Mouse (Mus musculus) limb, embryonic 11.5 days (tissue): ENCODE data around the gene Pvr. TPM values are rescaled to one million over a fixed set of nuclear protein-coding genes. Genes with fewer than 3 reads are reported as not detected.
"Not testable (repeated sequence)": the region's sequence is repeated elsewhere in the genome, so short reads cannot be mapped to it uniquely, and the experiment has no call there.

Source experiments
- ATAC-seq: fragments of 200-750 bp; cut with Nextera tagmentation; 2 replicates; pipeline ENCODE4 v1.8.0; 2017; ENCODE audit warnings: low read depth; ENCODE audit not compliant: insufficient number of reproducible peaks, low FRiP score, low TSS enrichment
- DNase-seq: peaks from one replicate; pipeline ENCODE4 v3.0.0-alpha.2; 2015; ENCODE audit warnings: low spot score
- H3K27ac ChIP-seq: fragments of 300-500 bp; sonication (generic); replicated peaks from 2 replicates; pipeline ENCODE4 v1.5.1; 2014; ENCODE audit warnings: low read depth, mild to moderate bottlenecking, low read length
- H3K27me3 ChIP-seq: fragments of 300-500 bp; sonication (generic); 2 replicates; pipeline ENCODE4 v1.6.1; 2014; ENCODE audit warnings: mild to moderate bottlenecking, low read length, mixed read lengths; ENCODE audit not compliant: control insufficient read depth, insufficient read depth
- H3K36me3 ChIP-seq: fragments of 300-500 bp; sonication (generic); 2 replicates; pipeline ENCODE4 v1.6.1; 2014; ENCODE audit warnings: mild to moderate bottlenecking, low read length, moderate library complexity, mixed read lengths; ENCODE audit not compliant: control insufficient read depth, insufficient read depth
- H3K4me1 ChIP-seq: fragments of 300-500 bp; sonication (generic); 2 replicates; pipeline ENCODE4 v1.6.1; 2014; ENCODE audit warnings: low read length, mixed read lengths; ENCODE audit not compliant: control insufficient read depth, insufficient read depth
- H3K4me2 ChIP-seq: fragments of 300-500 bp; sonication (generic); 2 replicates; pipeline ENCODE4 v1.6.1; 2014; ENCODE audit warnings: low read depth, mild to moderate bottlenecking, moderate library complexity; ENCODE audit not compliant: severe bottlenecking
- H3K4me3 ChIP-seq: fragments of 300-500 bp; sonication (generic); 2 replicates; pipeline ENCODE4 v1.5.1; 2014; ENCODE audit warnings: low read depth, low read length
- H3K9ac ChIP-seq: fragments of 300-500 bp; sonication (generic); 2 replicates; pipeline ENCODE4 v1.6.1; 2014; ENCODE audit warnings: mild to moderate bottlenecking, low read length
- H3K9me3 ChIP-seq: fragments of 300-500 bp; sonication (generic); 2 replicates; pipeline ENCODE4 v1.6.1; 2016; ENCODE audit warnings: low read length; ENCODE audit not compliant: control insufficient read depth
- WGBS: fragments of 180-500 bp; shearing (Covaris S2); extraction: QIAGEN DNeasy Blood & Tissue Kit; methylation state at CpG from one replicate; pipeline ENCODE4 v1.1.7; 2014; 5-methylcytosine and 5-hydroxymethylcytosine counted together
- polyA plus RNA-seq: library from polyadenylated mRNA; unstranded; fragments of >200 nt; fragmentation: Nextera tagmentation; extraction: Ambion mirVana; gene quantifications from 2 replicates; pipeline ENCODE4 v1.2.1, GENCODE M21; 2014

The Pvr gene
- polyA plus RNA-seq, 1 experiment from 2014 or later, result 4.7 TPM

DNA sequence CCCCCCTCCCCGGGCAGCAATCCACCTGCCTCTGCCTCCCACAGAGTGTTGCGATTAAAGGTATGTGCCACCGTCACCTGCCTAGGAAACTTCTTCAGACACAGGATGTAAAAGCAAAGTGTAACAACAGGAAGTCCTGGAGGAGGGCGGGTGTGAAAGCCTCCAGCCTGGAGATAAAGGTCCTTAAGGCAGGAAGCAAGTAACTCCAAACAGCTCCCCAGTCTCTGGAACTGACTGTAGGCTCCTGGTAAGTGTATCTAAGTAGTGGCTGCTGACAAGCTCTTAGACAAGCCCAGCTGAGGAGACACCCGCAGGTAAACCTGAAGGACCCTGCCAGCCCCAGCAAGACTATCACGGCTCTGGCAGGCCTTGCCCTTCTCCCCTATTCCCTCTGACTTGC lies 19.3 kb upstream of the Pvr start:
- H3K36me3 ChIP-seq, result no peaks in the 10 kb centered on the region
- no peak overlapping the region for H3K4me2 ChIP-seq
- DNase-seq, result no peak
- H3K4me1 ChIP-seq, result no peaks in the 10 kb centered on the region
- no peak overlapping the region for H3K4me3 ChIP-seq
- H3K9me3 ChIP-seq, result no peaks in the 10 kb centered on the region; the same call in 1 of the 2 replicates
- no peak for ATAC-seq
- H3K9ac ChIP-seq, result no peak overlapping the region
- 16% methylated on average over 6 of the region's 6 CpGs for WGBS
- H3K27me3 ChIP-seq, result no peaks in the 10 kb centered on the region
- no peak overlapping the region for H3K27ac ChIP-seq

DNA sequence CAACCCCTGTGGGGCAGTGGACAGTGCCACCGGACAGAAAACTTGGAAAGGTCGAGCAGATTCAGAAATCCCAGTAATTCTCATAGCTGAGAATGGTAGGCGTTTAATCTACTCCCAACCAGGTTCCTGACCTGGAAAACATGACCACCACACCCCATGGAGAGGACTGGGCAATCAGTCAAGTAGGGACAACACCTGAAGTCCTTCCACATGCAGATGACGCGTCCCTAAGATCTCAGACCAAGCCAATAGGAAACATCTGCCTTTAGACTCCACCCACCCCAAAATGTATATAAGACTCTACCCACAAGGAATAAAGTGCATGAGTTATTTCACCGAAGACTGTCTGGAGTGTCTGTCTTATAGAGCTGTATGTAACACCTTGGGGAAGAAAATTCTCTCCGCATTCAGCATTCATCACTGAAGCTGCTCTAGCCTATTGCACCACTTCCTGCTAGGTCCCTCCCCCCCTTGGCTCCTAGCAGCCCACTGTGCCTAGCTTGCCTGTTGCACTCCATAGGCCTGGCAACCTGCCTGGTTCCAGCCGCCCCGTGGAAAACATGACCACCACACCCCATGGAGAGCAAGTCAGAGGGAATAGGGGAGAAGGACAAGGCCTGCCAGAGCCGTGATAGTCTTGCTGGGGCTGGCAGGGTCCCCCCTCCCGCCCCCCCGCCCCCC lies 18.7 kb upstream of the Pvr start:
- H3K4me2 ChIP-seq, result no peak overlapping the region
- DNase-seq (no peak), ATAC-seq (no peak)
- no peak overlapping the region for H3K9ac ChIP-seq
- H3K9me3 ChIP-seq, result no peaks in the 10 kb centered on the region; the same call in 1 of the 2 replicates
- no peak overlapping the region for H3K27ac ChIP-seq
- H3K4me3 ChIP-seq, result no peak overlapping the region
- H3K27me3 ChIP-seq, result no peaks in the 10 kb centered on the region
- 43% methylated on average over 12 of the region's 12 CpGs for WGBS
- H3K36me3 ChIP-seq, result no peaks in the 10 kb centered on the region
- no peaks in the 10 kb centered on the region for H3K4me1 ChIP-seq

DNA sequence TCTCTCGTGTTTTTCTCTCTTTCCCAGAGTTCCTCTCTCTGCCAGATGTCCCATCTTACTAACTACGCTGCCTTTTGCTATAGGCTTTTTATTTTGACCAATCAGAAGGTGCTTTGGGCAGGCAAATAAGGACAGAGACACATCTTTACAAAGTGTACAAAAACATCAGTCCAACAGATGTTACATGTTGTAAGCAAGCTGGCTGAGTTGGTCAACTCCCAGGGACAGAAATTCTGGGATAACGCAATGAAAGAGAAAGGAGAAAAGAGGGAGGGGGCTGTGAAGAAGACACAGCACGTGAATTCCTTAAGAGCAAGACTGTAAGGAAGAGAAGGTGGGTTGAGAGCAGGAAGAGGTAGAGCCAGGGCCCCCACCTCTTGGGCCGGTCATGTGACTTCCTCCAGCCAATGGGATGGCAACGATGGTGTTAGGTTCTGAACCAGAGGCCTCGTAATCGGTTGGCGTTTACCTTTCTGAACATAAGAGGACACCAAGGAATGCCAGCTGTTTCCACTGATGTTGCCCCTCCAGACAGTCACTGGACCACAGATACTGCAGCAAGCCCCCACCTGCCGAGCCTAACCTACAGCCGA lies 16.4 kb upstream of the Pvr start:
- DNase-seq (no peak), ATAC-seq (no peak)
- no peaks in the 10 kb centered on the region for H3K9me3 ChIP-seq
- no peak overlapping the region for H3K4me3 ChIP-seq
- no peak overlapping the region for H3K4me2 ChIP-seq
- no peaks in the 10 kb centered on the region for H3K4me1 ChIP-seq
- no peaks in the 10 kb centered on the region for H3K27me3 ChIP-seq
- WGBS, result 87% methylated on average over 11 of the region's 11 CpGs
- no peaks in the 10 kb centered on the region for H3K36me3 ChIP-seq
- no peak overlapping the region for H3K9ac ChIP-seq
- H3K27ac ChIP-seq, result no peak overlapping the region

DNA sequence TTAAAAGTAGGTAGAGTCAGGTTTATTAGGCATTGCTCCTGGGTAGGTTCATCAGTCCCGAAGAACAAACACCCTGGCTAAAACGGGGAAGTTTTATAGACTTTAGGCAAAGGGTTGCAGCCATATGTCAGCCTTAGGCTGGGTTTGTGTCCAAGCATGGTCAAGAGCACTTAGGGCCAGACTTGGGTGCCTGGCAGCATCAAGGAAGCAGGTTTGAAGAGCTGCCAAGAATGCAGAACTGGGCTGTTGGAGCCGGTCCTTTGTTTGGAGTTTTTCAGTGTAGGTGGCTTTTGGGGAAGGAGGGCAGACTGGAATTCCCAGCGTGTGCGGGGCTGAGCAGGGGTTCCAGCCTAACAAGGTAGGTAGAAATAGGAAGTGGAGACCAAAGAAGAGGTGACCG lies 15.0 kb upstream of the Pvr start:
- Histone ChIP-seq H3K4me2 (no peak overlapping the region), H3K4me1 (no peaks in the 10 kb centered on the region), H3K27ac (no peak overlapping the region), H3K27me3 (no peaks in the 10 kb centered on the region), H3K36me3 (no peaks in the 10 kb centered on the region), H3K9me3 (no peaks in the 10 kb centered on the region), H3K9ac (no peak overlapping the region), H3K4me3 (no peak overlapping the region)
- WGBS, result 74% methylated on average over 6 of the region's 6 CpGs
- no peak for DNase-seq
- ATAC-seq, result no peak

DNA sequence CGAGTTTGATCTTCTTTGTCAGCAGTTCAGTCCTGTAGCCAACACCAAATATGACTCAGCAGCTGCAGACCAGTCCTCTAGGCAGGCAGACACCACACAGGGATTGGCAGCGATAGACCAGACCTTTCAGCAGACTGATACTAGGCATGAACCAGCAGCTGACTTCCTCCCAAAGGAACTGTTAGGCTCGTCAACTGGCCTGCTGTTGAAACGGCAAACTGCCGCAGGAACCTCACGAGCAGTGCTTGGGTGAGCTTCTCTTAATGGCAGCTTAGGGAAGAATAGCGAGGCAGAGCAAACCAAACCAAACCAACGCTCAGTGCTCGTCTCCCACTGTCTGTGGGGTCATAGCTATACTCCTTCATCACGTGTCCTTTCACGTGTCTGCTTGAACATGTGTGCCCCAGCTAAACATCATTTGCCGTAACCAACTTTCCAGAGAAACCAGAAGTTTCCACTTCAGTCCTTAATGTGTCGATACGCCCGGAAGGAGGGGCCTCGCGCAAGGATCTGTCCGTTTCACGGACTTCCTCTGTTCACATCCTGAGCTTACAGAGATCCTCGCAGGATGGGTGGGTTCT lies 14.3 kb upstream of the Pvr start:
- WGBS, result 79% methylated on average over 20 of the region's 20 CpGs
- DNase-seq (no peak), ATAC-seq (no peak)
- Histone ChIP-seq H3K4me3 (no peak overlapping the region), H3K27ac (no peak overlapping the region; the same call in 1 of the 2 replicates), H3K4me1 (no peaks in the 10 kb centered on the region), H3K4me2 (no peak overlapping the region), H3K9ac (no peak overlapping the region), H3K36me3 (no peaks in the 10 kb centered on the region), H3K27me3 (no peaks in the 10 kb centered on the region), H3K9me3 (no peaks in the 10 kb centered on the region)

DNA sequence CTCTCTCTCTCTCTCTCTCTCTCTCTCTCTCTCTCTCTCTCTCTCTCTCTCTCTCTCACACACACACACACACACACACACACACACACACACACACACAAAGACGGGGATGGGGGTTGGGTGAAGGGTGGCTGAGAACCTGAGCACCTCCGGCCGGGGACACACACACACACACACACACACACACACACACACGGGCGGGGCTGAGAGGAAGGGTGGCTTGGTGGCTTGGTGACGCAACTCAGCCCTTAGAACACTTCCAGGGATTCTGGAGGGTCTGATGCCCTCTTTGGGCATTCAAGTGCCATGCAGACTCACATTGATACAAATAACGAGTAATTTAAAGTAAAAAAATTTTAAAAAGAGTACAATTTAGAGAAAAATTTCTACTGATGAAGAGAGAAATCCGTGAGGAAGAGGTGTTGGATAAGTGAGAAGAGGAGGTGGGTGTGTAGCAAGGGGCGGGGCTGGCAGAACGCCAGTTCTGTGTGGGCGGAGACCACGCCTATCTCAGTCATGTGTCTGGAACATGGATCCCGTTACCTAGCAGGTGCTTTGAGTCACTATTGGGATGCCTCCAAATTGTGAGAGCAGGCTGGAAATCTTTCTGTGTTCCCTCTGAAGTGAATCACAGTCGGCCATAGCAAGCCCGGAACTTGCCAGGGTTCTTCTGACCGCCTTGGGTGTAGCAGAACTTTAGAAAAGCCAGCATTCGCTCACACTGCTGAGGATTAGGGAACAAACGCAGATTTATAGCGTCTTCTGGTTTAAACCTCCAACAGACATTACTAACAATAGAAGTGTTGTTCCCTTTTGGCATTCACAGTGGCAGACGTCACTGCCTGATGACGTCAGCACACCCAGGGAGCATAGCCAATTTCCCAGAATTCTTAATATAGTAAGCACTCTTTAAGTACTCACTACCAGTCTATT lies 12.2 kb upstream of the Pvr start:
- Histone ChIP-seq H3K27ac (no peak overlapping the region), H3K36me3 (no peaks in the 10 kb centered on the region), H3K4me1 (no peaks in the 10 kb centered on the region), H3K9ac (no peak overlapping the region), H3K27me3 (no peaks in the 10 kb centered on the region), H3K4me2 (no peak overlapping the region), H3K9me3 (no peaks in the 10 kb centered on the region), H3K4me3 (no peak overlapping the region)
- DNase-seq, result no peak
- ATAC-seq, result 0 out of 2 replicates have a peak, but pooled peaks have one; percentile 56
- 27% methylated on average over 21 of the region's 21 CpGs for WGBS

DNA sequence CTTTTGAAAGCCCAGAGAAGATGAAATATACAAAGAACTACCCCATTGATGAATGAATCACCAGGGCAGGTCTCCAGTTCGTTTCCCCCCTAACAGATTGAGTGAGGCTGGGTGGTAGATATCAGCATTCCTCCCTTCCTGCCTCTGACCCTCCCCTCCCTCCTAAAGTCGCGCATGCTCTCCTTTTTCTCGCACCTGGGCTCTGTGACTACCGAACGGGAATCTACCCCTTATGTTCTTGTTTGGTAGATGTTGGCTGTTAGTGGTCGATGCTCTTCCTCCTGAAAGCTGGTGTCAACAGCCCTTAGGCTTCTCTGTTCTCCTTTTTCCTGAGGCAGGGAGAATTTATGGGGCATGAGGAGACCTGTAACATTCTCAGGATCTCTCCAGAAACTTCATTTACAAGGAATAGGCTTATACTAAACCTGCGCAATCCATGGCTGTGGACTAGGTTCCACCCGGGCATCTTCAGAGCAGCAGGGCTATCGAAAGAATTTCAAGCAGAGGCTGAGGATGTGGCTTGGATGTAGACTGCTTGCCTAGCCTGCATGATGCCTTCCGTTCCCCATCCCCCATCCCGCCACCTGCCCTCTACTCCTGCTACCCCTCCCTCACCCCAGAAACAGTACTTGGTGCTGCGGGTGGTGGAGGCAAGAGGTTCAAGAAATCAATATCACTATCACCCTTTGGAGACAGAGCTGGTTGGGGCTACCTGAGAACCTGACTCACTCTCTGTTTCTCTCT lies 11.3 kb upstream of the Pvr start:
- no peak overlapping the region for H3K9ac ChIP-seq
- H3K4me2 ChIP-seq, result no peak overlapping the region
- no peak overlapping the region for H3K27ac ChIP-seq
- no peaks in the 10 kb centered on the region for H3K9me3 ChIP-seq
- no peaks in the 10 kb centered on the region for H3K36me3 ChIP-seq
- H3K4me3 ChIP-seq, result no peak overlapping the region
- DNase-seq (no peak), ATAC-seq (no peak)
- H3K4me1 ChIP-seq, result no peaks in the 10 kb centered on the region
- 22% methylated on average over 13 of the region's 13 CpGs for WGBS
- no peaks in the 10 kb centered on the region for H3K27me3 ChIP-seq

DNA sequence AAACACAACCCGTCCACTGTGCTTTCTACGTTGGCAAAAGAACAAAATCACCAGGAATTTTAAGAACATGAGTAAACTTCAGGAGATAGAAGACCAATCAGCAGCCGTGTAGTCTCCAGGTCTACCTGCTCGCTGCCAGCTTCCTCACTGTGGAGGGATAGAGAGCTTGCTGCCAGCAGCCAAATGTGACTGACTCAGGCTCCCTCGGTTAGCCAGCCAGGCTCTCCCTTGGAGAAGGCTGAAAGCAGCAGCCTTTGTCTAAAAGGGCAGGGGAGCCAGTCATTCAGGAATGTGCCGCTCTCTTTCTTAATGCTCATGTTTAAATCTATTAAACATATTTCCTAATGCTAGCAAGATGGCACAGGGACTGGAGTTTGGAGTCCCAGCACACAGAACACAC lies 9.5 kb upstream of the Pvr start:
- not testable (repeated sequence) for ATAC-seq, H3K36me3 ChIP-seq, H3K27me3 ChIP-seq, H3K27ac ChIP-seq, H3K4me1 ChIP-seq, H3K4me3 ChIP-seq, H3K9ac ChIP-seq, H3K9me3 ChIP-seq, DNase-seq, H3K4me2 ChIP-seq
- WGBS, result 80% methylated on average over 6 of the region's 6 CpGs
